Mouse (Mus musculus) limb, embryonic 14.5 days (tissue): ENCODE measurements around the gene Smim23. TPM values are rescaled to one million over a fixed set of nuclear protein-coding genes. Genes with fewer than 3 reads are reported as not detected.

Source experiments
- ATAC-seq: fragments of 200-750 bp; cut with Nextera tagmentation; 2 replicates; pipeline ENCODE4 v1.8.0; 2017; ENCODE audit warnings: low read depth, moderate number of reproducible peaks, moderate TSS enrichment; ENCODE audit not compliant: low FRiP score
- DNase-seq: peaks from one replicate; pipeline ENCODE4 v3.0.0-alpha.2; 2015; ENCODE audit warnings: low spot score
- H3K27ac ChIP-seq: fragments of 300-500 bp; sonication (generic); replicated peaks from 2 replicates; pipeline ENCODE4 v1.5.1; 2014; ENCODE audit warnings: low read depth, mild to moderate bottlenecking, low read length, moderate library complexity, mixed read lengths
- H3K27me3 ChIP-seq: fragments of 300-500 bp; sonication (generic); 2 replicates; pipeline ENCODE4 v1.6.1; 2014; ENCODE audit warnings: low read length, mixed read lengths; ENCODE audit not compliant: control insufficient read depth, insufficient read depth
- H3K36me3 ChIP-seq: fragments of 300-500 bp; sonication (generic); 2 replicates; pipeline ENCODE4 v1.6.1; 2014; ENCODE audit warnings: mild to moderate bottlenecking, low read length, moderate library complexity, mixed read lengths; ENCODE audit not compliant: control insufficient read depth, insufficient read depth
- H3K4me1 ChIP-seq: fragments of 300-500 bp; sonication (generic); 2 replicates; pipeline ENCODE4 v1.6.1; 2014; ENCODE audit warnings: antibody characterized with exemption, low read length, mixed read lengths; ENCODE audit not compliant: control insufficient read depth, insufficient read depth
- H3K4me2 ChIP-seq: fragments of 300-500 bp; sonication (generic); replicated peaks from 2 replicates; pipeline ENCODE4 v1.6.1; 2014; ENCODE audit warnings: low read depth, mild to moderate bottlenecking, low read length, moderate library complexity; ENCODE audit not compliant: severe bottlenecking
- H3K4me3 ChIP-seq: fragments of 300-500 bp; sonication (generic); replicated peaks from 2 replicates; pipeline ENCODE4 v1.5.1; 2014; ENCODE audit warnings: low read length
- H3K9ac ChIP-seq: fragments of 300-500 bp; sonication (generic); 2 replicates; pipeline ENCODE4 v1.6.1; 2014; ENCODE audit warnings: mild to moderate bottlenecking, low read depth, low read length, moderate library complexity; ENCODE audit not compliant: severe bottlenecking
- H3K9me3 ChIP-seq: fragments of 300-500 bp; sonication (generic); 2 replicates; pipeline ENCODE4 v1.6.1; 2016; ENCODE audit warnings: low read length; ENCODE audit not compliant: control insufficient read depth
- POLR2A ChIP-seq: fragments of 200-500 bp; IDR thresholded peaks from 2 replicates; pipeline ENCODE4 v1.8.0; 2012; ENCODE audit warnings: inconsistent platforms, mild to moderate bottlenecking, moderate library complexity, borderline replicate concordance; ENCODE audit not compliant: insufficient read depth, insufficient read length; ENCODE audit errors: extremely low read depth
- WGBS: fragments of 180-500 bp; shearing (Covaris S2); extraction: QIAGEN DNeasy Blood & Tissue Kit; methylation state at CpG from one replicate; pipeline ENCODE4 v1.1.7; 2014; 5-methylcytosine and 5-hydroxymethylcytosine counted together
- polyA plus RNA-seq, 2 experiments: library from polyadenylated mRNA; depleted of rRNA in 1 of 2; stranded (reverse) in 1 of 2; unstranded in 1 of 2; fragments of >200 nt; fragmentation: Nextera tagmentation in 1 of 2; extraction: Ambion mirVana in 1 of 2; gene quantifications; 2 replicates each; pipeline versions ENCODE4 v1.2.1 to v1.2.3; 2012 to 2014

Smim23 gene
- polyA plus RNA-seq, 2 experiments: not detected

DNA sequence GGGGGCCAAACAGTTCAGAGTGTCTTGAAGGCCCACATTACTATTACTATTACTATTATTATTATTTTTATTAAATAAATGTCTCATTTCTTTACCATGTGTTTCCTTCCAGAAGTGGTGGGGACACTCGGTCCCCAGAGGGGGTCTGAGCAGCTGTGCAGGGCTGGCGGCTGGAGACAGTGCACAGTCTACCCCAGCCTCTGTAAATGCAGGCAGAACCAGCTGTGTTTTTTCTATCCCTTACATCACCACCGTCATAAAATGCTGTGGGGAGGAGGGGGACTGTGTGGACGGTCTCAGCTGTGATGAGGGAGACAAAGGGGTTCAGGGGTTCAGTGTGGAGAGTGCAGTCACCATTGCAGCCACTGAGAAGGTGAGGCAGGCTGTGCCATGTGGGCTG, 26.0 kb downstream of the Smim23 start:
- TF ChIP-seq POLR2A: no peak
- DNase-seq (no peak), ATAC-seq (peak; percentile 66)
- no peak overlapping the region for H3K4me3 ChIP-seq
- peaks cover 38% of the 10 kb centered on the region for H3K4me1 ChIP-seq
- H3K9ac ChIP-seq: no peak overlapping the region
- H3K9me3 ChIP-seq: no peaks in the 10 kb centered on the region
- H3K27ac ChIP-seq: no peak overlapping the region
- 13% methylated on average over 4 of the region's 4 CpGs for WGBS
- no peak overlapping the region for H3K4me2 ChIP-seq
- no peaks in the 10 kb centered on the region for H3K27me3 ChIP-seq
- H3K36me3 ChIP-seq: no peaks in the 10 kb centered on the region

DNA sequence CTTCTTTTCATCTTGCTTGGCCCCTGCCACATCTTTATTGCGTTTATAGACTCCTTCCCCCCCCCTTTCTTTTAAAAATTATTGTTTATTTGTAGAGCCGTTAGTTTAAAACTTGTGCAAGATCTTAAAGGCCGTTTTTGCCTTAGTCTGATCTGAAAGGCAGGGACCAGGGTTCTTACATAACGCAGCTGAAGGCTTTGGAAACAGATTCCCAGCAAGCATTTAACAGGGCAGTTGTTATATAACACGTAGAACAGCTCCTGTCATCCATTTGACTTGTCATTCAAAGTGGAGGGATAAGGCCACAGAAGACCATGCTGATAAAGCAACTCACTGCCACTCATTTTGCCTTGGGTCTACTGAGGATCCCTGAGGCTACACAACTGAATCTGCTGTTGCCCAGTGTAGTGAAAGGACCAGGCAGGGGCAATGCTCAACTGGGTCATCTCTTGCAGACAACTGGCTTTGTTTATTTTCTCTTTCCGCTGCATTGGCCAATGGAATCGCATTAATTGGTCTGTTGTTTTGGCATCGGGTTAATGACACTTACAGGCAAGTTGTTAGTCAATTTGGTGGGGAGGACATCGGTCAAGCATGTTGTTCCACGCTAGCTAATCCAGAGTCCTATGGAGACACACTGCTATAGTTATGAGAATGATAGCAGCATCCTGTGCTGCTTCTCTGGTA, 29.5 kb downstream of the Smim23 start:
- no peak overlapping the region for H3K4me2 ChIP-seq
- H3K27ac ChIP-seq: no peak overlapping the region
- 44% methylated on average over 10 of the region's 10 CpGs for WGBS
- H3K4me1 ChIP-seq: peaks cover 22% of the 10 kb centered on the region
- no peaks in the 10 kb centered on the region for H3K27me3 ChIP-seq
- no peak overlapping the region for H3K9ac ChIP-seq
- H3K36me3 ChIP-seq: no peaks in the 10 kb centered on the region
- H3K4me3 ChIP-seq: no peak overlapping the region
- no peaks in the 10 kb centered on the region for H3K9me3 ChIP-seq
- DNase-seq (no peak), ATAC-seq (no peak)
- no peak for TF ChIP-seq POLR2A

DNA sequence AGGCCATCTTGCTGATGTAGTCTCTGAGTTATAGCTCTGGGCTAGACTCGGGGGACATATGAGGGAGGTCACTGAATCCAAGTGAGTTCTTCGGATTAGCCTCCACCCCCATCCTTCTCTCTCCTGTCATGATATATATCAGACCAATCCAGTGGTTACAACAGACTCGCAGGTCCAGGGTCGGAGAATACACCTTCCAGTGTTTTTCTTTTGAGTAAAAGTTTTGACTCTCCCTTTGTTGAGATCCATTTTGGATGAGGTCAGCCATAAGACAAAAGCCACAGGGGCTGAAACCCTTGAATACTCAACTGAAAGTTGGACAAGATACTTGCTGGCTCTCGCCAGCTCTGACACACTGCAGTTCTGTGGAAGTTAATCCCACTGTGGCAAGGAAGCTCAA, 38.2 kb downstream of the Smim23 start:
- ATAC-seq (no peak), DNase-seq (no peak)
- Histone ChIP-seq H3K4me1 (peaks cover 4% of the 10 kb centered on the region), H3K27me3 (no peaks in the 10 kb centered on the region), H3K27ac (no peak overlapping the region), H3K9me3 (no peaks in the 10 kb centered on the region), H3K36me3 (no peaks in the 10 kb centered on the region), H3K4me3 (no peak overlapping the region), H3K4me2 (no peak overlapping the region), H3K9ac (no peak overlapping the region)
- no peak for TF ChIP-seq POLR2A
- WGBS: 85% methylated on average over 5 of the region's 5 CpGs

DNA sequence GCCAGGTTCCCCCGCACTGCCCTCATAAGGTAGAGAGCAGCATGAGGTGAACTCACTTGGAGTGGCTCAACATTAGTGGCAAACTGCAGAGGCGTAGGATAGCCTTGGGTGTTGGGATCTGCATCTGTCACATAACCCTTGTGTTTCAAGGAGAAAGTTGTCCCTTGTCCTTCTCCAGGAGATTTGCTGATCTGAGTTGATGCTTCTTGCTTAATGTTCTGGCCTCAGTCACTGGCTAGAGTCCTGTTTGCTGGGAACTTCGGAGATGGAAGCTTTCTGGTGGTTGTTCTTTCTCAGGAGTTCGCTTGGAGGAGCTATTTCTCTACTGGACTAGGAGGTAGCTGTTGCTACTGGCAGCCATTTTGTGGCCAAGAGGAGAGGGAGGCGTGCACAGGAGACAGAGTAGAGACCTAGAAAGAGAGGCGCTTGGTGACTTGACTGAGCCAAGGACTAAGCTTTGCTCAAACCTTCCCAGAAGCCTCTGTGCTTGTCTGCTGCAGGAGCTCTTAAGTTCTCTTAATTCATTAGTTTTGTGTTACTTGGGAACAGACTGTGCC, 38.7 kb downstream of the Smim23 start:
- H3K9me3 ChIP-seq: no peaks in the 10 kb centered on the region
- H3K27ac ChIP-seq: no peak overlapping the region
- TF ChIP-seq POLR2A: no peak
- DNase-seq: no peak
- no peak for ATAC-seq
- no peak overlapping the region for H3K9ac ChIP-seq
- peaks cover 10% of the 10 kb centered on the region for H3K4me1 ChIP-seq
- WGBS: 82% methylated on average over 6 of the region's 6 CpGs
- no peaks in the 10 kb centered on the region for H3K27me3 ChIP-seq
- H3K36me3 ChIP-seq: no peaks in the 10 kb centered on the region
- no peak overlapping the region for H3K4me3 ChIP-seq
- no peak overlapping the region for H3K4me2 ChIP-seq

DNA sequence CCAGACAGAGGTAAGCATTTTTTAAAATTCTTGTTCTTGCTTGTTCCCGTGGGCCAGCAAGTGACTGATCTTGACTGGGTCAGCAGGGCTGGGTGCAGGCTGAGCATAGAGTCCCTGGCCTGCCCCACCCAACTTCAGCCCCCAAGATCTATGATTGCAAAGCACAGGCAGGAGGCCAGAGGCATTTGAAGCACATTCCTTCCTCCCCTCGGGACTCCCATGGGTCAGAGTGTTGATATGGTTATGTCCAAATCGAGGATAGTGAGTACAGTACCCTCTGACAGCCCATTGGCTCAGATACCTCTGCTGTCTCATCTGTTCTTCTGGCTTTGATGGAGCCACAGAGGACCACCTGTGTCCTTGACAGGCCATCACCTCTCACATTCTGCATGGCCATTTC, 41.7 kb downstream of the Smim23 start:
- ATAC-seq: no peak
- no peak overlapping the region for H3K4me3 ChIP-seq

More for the DNA sequence above, 41.7 kb downstream of the Smim23 start:
- Histone ChIP-seq H3K36me3 (no peaks in the 10 kb centered on the region), H3K9me3 (no peaks in the 10 kb centered on the region), H3K27me3 (no peaks in the 10 kb centered on the region), H3K27ac (no peak overlapping the region), H3K9ac (no peak overlapping the region), H3K4me2 (no peak overlapping the region), H3K4me1 (peaks cover 20% of the 10 kb centered on the region)
- 70% methylated on average over 3 of the region's 3 CpGs for WGBS
- DNase-seq: no peak
- TF ChIP-seq POLR2A: no peak
